Mouse (Mus musculus): ENCODE data around the gene Eml5.

DNA sequence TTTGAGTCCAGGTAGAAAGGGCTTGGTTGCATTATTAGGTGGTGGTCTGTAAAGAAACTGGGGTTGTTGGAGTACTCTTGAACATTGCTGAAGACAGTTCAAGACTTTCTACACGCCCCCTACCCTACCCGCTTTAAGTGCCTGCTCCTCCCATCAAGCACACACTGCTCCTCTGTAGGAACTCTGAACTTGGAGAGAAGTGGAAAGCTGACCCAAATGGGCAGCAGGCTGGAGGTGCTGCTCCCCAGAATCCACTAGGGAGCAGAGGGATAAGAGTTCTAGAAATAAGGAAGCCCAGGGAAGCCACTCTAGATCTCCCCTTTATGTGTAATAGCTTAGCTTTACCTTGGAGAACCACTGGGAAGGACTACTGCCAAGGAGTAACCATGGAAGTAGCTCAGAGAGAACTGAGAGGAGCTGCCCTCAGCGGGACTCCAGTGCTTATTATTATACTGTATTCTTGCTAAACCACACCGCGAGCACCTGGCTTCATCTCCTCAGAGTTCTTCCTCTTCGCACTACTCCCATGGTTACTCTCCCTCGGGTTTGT is 163.4 kb downstream of the Eml5 start:
- TF ChIP-seq CTCF (IDR thresholded peaks at IDR 0.05; ENCODE audit: extremely low read depth, insufficient read depth, low read length) (no peak), POLR2A (IDR thresholded peaks at IDR 0.05; ENCODE audit: extremely low read depth, insufficient read depth, low read length) (no peak)
